Mouse (Mus musculus): Measurements from ENCODE around the gene Dnaic1. TPM values are rescaled to one million over a fixed set of nuclear protein-coding genes. Genes with fewer than 3 reads are reported as not detected.

Dnaic1 gene
- total RNA-seq (2015) (0.44 TPM in 1 of 2 replicates, not detected in the other), total RNA-seq (2017) (not detected in 2 replicates)

DNA sequence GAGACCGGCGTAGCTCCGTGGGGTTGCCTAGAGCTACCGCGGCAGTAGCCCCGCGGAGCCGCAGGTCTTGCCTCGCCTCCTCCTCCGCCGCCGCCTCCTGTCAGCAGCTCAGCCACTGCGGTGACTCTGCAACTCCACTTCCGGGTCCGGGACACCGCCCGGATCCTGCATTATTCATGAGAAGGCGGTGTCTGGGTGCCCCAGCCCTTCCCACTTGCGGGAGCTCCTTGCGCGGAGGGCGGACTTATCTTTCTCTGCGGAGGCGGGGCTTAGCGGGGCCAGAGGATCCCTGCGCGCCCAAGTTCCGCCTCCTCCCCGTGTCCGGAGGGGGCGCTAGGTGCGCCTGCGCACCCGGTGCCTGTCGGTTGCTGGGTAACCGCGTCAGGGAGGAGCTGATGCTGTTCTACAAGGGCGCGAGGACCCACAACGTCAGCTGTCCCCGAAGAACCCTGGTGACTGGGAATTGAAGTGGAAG, at the start of gene Dnaic1, which contains the start of gene Fam219a:
Dnaic1 (plus strand) TSS at position 365 of the 475 bp plus-strand sequence.
Fam219a (minus strand) TSS at position 128 of the 475 bp plus-strand sequence.
- ATAC-seq (replicated peaks; ENCODE audit: poor library complexity) = peak; percentile 97

DNA sequence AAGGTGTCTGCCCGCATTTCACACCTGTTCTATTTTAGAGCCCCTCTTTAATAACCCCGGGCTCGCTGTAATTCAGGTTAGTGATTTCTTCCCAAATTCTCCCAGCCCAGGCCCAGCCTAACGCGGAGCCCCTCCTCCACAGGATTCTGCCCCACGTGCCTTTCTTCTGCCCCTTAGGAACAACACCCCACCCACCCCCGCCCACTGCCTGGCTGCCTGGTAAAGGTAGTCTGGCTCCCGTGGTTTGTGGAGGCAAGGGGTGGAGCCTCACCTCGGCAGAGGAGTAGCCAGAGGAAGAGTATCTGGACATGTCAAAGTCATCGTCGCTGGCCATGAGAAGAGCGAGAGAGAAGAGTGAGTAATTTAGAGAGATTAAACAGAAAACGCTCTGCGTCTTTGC, 48.9 kb upstream of the Dnaic1 start:
- no peak for ATAC-seq (replicated peaks; ENCODE audit: poor library complexity)

DNA sequence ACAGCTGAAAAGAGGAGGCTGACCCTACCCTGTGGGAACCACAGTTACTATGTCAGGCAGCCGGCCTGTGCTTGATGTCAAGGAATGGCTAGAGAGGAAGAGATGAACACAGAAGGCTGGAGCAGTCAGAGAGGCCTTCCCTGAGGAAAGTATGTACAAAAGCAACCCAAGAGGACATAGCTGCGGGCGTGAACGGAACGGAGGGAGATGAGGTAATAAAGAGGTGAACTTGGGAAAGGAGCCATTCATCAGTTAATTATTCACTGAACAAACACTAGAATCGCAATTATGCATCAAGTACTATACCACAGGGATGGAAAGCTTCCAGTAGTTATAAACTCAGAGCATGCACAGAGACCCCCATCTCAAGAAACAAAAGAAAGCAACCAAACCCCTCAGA, 47.4 kb upstream of the Dnaic1 start:
- no peak for ATAC-seq (replicated peaks; ENCODE audit: poor library complexity)

DNA sequence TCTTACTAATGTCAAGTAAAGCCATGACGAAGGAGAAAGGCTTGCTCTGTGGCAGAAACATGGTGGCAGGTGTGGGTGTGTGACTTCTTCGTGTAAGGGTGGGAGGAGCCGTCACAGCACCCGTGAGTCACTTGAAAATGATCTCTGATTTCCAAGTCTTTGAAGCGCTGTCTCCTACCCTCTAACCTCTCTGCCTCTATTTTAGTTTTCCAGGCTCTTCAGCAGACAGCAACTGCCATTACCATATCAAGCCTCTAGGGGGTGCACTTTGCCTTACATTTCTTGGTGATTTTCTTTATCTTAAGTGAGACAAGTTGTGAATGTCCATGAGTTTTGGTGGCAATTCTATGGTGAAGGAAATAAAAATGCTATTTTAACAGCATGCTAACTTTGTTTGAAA, 46.8 kb upstream of the Dnaic1 start:
- peak; percentile 72 for ATAC-seq (replicated peaks; ENCODE audit: poor library complexity)

DNA sequence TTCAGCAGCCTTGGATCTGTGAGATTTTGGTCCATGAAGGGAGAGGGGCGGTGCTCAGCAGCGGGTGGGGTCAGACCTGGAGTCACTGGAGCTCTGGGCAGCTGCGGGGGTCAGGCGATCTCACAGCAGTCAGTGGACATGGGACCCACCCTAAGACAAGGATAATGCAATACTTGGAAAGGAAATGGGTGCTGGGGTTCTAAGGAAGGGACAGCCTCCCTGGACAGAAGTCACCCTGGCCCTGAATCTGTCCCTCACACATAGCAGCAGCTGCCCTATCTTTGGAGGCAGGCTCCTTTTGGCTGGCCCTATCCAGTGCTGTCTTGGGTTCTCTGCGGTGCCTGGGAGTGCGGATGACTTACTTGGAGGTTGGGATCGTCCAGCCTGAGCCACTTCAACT, 45.7 kb upstream of the Dnaic1 start:
- ATAC-seq (replicated peaks; ENCODE audit: poor library complexity) = no peak

DNA sequence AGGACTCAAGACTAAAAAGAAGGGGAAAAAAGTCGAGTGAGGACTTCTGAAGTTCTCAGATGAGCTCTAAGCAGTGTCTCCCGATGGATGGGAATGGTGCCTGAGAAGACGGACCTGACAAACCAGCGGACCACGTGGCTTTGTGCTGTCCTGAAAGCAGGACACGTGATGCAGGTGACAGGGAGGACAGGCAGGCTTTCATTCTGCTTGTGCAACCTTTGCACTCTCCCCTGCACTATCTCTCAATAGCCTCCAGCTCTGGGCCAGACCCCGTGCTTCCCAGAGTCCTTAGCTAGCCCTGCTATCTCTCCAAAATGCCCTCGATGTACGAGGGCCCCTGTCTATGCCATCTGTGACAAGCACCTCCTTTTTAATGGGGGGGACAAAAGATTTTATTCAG, 44.7 kb upstream of the Dnaic1 start:
- no peak for ATAC-seq (replicated peaks; ENCODE audit: poor library complexity)

DNA sequence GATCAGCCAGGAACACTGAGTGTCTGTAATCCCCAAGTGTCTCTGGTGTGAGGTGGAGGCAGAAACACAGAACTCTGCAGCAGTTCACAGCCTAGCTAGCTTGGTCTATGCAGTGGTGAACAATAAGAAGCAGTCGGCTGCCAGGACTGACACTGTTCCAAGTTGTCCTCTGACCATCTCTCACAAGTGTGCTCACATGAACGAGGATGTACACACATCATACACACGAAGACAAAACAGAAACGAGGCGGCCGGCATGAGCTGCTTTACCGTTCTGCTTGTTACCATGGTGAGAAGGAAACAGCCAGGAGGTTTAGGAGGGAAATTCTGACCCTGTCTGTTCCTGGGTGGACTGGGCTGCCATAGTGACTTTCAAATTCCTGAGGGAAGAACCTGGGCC, 43.0 kb upstream of the Dnaic1 start:
- ATAC-seq (replicated peaks; ENCODE audit: poor library complexity) = no peak

DNA sequence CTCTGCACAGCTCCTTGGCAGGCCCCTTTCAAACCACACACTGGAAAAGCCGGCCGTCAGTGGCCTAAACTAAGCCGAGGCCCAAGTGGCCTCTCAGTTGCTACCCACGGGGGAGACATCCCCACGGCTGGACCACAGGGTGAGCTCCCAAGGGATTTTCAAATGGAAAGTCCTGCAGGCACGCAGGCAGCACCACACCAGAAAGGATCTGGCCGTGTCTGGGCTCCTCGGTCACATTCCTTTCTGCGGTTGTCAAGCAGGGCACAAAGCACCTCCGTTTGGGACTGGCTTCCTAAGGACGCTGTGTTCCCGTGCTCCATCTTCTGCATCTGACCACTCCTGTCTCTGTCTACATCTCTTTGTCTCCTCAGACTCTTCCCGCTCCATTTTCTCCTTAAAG, 42.5 kb upstream of the Dnaic1 start:
- no peak for ATAC-seq (replicated peaks; ENCODE audit: poor library complexity)

DNA sequence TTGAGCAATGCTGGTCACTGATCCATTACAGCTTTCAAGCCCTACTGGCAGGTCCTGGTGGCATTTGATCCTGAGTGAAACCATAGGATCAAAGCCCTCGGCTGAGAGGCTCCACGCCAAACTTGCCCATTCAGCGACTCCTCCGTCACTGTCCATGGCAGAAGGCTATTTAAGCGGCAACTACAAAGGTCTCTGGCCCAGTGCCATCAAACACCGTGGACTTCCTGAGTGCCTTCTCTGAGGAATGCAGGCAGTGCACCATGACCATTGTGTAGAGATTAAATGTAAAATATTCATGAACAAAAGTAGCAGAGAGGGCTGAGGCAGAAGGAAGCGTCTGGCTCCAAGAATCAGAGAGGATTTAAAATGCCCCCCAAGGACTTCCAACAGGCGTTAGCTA, 41.6 kb upstream of the Dnaic1 start:
- ATAC-seq (replicated peaks; ENCODE audit: poor library complexity) = no peak

DNA sequence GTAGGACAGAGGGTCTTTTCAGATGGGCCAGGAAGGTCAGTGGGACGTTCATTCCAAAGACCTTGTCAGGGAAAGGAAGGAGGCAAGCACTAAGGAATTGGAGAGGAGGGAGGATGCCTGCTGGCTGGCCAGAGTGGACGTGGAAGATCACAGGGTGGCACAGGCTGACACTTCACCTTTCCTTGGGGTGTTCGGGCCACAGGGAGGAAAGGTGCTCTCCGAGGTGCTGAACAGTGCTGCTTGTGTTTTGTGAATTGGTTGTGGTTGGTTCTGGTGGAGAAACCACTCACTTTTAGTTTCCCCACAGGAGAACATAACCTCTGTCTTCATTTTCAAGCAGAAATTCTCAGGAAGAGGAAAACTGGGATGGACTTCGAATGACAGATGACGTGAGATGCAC, 37.2 kb upstream of the Dnaic1 start:
- ATAC-seq (replicated peaks; ENCODE audit: poor library complexity) = peak; percentile 73

DNA sequence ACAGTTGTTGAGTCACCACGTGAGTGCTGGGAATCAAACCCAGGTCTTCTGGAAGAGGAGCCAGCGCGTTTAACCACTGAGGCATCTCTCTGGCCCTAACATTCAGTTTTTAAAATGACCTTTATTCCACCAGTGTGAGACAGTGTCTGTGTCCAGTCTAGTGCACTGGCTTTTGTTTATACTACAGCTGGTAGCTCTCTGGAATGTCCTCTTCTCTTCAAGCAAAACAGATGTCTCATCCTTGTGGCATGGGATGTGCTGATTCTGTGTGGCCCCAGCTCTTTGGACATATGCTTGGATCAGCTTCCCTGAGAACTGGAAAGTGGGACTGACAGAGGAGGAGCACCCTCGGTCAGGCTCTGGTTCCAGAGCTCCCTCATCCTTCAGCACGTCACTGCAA, 34.7 kb upstream of the Dnaic1 start:
- ATAC-seq (replicated peaks; ENCODE audit: poor library complexity) = no peak

DNA sequence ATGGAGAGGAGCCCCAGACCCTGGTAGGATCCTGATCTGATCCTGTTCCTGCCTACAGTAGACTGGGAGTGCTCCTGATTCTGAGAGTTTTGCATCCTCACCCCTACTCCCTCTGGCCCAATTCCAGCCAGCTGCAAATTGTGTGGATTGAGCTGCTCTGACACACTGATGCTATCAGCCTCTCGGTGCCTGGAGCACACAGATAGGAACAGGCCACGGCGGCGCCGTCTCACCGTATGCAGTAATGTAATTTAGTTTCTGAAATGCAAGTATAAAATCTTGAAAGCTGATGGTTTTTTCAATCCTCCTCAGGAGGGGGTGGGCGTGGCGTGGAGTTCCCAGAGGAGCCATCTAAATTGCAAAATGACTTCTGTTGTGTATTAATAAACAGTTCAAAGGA, 27.4 kb upstream of the Dnaic1 start:
- no peak for ATAC-seq (replicated peaks; ENCODE audit: poor library complexity)

DNA sequence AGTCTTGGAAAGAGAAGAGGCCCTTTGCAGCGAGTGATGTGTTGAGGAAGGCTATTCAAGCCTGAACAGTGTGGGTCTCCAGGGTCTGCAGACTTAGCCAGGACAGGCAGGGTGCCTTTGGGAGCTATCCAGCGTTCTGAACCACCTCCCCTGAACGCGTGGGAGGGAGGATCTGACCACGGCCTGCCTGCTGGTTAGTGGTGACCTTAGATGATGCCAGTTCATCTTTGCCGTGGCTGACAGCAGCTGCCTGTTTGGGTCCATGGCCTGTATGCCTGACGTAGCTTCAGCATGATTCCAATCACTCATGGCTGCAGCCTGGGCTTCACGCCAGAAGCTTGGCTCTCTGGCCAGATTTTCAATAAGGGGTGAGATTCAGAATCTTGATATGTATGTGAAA, 23.6 kb upstream of the Dnaic1 start:
- ATAC-seq (replicated peaks; ENCODE audit: poor library complexity) = peak; percentile 60; the same call in 1 of the 2 replicates

DNA sequence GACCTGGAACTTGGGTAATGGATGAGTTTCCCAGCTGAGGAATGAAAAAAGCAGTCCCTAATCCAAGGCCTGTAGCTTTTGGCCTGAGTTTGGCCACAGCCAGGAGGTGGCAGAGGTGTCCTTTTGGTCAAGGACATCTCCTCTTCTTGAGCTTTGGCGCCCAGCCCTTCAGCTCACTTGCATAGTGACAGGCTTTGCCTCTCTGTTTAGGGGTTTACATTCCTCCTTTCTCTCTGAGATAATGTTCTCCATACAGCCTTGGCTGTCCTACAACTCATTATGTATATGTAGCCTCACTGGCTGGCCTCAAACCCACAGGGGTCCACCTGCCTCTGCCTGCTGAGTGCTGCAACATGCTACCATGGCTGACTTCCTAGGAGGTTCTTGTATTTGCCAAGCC, 22.5 kb upstream of the Dnaic1 start:
- no peak for ATAC-seq (replicated peaks; ENCODE audit: poor library complexity)

DNA sequence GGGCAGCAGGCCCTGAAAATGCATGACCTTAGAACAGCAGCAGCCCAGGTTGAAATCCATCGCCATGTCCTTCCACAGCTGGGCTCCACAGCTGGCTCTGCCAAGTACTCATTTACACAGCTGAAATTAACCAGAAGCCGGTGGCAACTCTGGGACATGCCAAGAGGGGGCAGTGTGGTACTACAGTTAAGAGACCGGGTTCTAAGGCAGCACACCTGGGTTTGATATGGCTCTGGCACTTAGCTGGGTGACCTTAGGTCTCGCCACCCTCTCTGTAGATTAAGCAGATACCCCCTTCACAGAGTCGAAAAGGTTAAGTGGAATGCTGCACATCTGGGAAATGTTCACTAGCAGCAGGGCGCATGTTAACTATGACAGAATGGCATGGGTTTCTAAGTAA, 17.0 kb upstream of the Dnaic1 start:
- peak; percentile 88 for ATAC-seq (replicated peaks; ENCODE audit: poor library complexity)

DNA sequence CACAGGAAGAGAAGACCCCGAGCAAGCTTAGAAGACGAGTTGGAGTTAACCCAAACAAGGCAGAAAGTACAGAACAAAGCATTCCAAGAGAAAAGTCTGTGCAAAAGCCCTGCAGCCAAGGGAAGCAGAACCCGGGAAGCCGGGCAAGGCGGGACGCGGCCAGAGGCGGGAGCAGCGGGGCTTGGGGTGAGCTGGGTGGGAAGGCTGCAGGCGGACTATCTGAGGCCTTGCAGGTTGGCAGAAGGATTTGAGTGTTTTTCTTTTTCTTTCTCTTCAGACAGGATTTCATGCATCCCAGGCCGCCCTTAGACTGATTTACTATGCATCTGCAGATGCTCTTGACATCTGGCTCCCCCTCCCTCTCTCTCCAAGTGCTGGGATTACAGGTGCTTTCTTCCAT, 16.5 kb upstream of the Dnaic1 start:
- ATAC-seq (replicated peaks; ENCODE audit: poor library complexity) = no peak

DNA sequence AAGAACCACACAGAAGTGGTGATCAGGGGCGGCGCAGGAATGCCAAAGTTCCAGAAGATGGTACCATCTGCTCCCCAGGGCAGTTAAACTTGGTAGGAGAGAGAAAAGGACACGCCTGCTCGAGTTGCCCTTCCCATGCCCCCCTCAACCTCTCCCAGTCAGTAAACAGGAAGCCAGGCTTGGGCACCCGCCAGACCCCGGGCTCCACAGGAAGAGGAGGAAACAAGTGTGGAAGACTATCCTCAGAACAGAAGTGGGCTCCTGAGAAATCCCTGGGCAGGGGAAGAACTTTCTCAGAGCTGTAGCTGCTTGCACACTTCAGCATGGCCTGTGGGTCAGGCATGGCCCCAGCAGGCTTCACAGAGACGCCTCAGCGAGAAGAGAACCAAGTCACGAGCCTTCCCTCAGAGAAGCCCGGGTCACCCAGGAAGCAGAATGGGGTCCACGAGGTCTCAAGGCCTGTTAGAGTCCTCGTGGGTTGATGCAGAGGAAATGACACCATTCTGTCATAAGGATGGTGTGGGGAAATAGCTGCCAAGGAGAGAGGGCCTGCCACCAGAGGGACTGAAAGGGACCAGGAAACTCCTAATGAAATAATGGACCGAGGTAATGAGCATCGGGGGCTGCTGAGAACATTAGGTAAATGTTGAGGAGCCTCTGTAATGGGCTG, 14.4 kb upstream of the Dnaic1 start:
- peak; percentile 70 for ATAC-seq (replicated peaks; ENCODE audit: poor library complexity)

DNA sequence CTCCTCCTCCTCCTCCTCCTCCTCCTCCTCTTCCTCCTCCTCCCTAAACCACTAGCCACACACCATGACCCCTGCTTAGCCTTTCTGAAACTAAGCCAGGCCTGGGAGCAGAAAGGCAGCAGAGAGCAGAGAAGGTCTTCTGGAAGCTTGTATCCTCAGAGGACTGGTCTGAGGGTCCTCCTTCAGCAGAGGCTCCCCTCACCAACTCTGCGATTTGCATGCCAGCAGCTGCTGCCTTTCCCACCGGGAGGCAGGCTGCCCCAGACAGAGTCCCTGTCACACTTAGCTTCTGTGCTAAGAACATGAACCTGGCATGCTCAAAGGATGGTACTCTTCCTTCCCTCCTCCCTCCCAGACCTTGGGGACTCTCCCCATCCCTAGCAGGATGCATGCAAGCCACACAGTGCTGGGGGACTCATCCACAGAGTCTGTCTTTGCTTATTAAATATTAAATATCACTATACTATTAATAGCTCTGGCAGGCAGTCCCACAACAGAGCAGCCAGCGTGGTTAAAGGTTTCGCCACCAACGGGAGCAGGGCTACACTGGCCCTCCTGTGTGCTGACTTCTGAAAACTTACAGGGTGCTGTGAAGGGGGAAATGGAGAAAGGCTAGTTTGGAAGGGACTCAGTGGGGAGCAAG, 13.1 kb upstream of the Dnaic1 start:
- no peak for ATAC-seq (replicated peaks; ENCODE audit: poor library complexity)

DNA sequence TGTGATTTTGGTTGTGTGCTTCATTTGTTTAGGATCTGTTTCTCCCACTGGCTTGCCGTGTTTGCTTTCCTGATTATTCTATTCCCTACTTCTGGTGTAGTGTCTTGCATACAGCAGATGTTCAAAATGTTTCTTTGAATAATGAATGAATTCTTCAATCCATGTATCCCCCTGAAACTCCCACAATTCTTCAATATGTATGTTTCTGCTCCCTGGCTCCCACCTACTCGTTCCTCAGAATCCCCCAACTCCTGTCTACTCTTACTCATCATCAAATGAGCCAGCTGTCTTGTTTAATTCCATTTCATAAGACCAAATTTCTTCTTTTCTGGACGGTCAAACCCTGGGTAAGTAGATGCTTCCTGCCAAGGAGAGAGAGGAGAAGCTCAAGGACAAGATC, 12.5 kb upstream of the Dnaic1 start:
- no peak for ATAC-seq (replicated peaks; ENCODE audit: poor library complexity)

DNA sequence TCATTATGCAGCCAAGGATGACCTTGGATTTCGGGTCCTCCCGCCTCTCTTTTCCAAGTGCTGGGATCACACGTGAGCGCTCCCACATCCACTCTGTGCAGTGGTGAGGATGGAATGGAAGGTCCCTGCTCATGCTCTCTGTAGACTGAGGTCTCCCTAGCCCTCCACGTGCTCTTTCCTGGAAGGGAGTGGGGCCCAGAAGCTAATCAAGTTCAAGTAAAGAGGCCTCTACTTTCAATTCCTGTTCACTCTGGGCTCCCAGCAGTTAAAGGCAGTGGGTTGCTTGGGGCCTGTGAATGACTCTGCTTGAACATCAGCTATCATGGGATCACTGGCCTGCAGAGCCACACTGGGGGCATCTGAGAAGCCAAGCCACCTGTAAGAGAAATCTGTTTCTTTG, 6.3 kb upstream of the Dnaic1 start:
- no peak for ATAC-seq (replicated peaks; ENCODE audit: poor library complexity)

DNA sequence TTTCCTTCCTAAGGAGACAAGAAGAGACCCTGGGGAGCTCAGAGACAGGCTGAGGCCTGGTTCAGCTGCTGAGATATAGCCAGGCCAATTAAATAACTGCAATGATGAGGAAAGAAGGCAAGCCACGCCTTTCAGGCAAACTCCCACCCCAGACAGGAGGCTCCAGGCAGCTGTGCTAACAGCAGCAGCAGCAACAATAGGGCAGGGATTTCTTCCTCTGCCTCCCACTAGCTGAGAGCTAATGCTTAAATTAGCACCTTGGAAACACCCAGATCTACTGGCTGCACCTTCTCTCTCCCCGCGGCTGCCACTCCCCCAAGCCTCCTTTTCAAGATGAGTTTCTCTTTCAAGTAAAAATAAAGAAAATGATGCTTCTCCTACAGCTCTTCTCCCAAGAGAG, 3.5 kb upstream of the Dnaic1 start:
- ATAC-seq (replicated peaks; ENCODE audit: poor library complexity) = no peak

DNA sequence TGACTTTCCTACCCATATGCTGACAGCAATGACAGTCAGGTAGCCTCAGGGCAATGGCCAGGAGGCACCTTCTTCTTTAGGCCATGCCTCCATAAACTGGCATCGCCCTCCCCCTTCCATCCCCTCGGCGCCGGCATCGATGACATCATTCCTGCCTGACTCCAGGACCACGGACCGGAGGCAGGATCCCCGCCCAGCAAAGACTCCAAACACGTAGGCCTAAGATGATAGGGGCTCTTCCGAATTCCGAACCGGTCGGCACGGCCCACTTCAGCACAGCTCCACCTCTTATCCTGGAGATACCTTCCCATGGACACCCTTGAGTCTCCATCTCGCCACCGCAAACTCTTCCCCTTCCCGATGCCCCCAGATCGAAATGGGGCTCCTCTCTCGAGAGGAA, 1.3 kb upstream of the Dnaic1 start:
- no peak for ATAC-seq (replicated peaks; ENCODE audit: poor library complexity)
